Mouse (Mus musculus) left cerebral cortex, postnatal 14 days (tissue): ENCODE data around the gene Rpl18. TPM values are rescaled to one million over a fixed set of nuclear protein-coding genes. Genes with fewer than 3 reads are reported as not detected.

ENCODE experiments used
- DNase-seq, 2 experiments: peaks; one replicate each; pipeline ENCODE4 v3.0.0; 2021 to 2022; ENCODE audit warnings: low spot score in 2 of 2, mixed read lengths in 1 of 2
- intact Hi-C: fragments of 180-260 bp; cut with DNase I; formaldehyde crosslinking; loops from one replicate; pipeline ENCODE4 v1.15.1; 2025
- total RNA-seq, 2 experiments: library from RNA; stranded (reverse); gene quantifications; 2 replicates each; pipeline ENCODE4 v1.2.3; 2021

Gene Rpl18
- total RNA-seq, 2 experiments from 2014 or later = 369 to 389 TPM

GRCm38 (mm10) chr7:45709677-45710355 is 5.4 kb upstream of the Rpl18 start:
- intact Hi-C loops = loop anchor here (10.0 kb wide), 1 partner anchor 245 kb away; the partner anchor contains the start of gene Bax

GRCm38 (mm10) chr7:45710477-45711191 is 4.6 kb upstream of the Rpl18 start:
- no peak for DNase-seq
- intact Hi-C loops = no loop called here

More at GRCm38 (mm10) chr7:45709677-45710355, 5.4 kb upstream of the Rpl18 start:
- DNase-seq = no peak

- no peak for DNase-seq
Measured at GRCm38 (mm10) chr7:45711316-45712021, 3.8 kb upstream of the Rpl18 start.

GRCm38 (mm10) chr7:45712022-45712757 is 3.1 kb upstream of the Rpl18 start:
- intact Hi-C loops = no loop called here

More at GRCm38 (mm10) chr7:45711316-45712021, 3.8 kb upstream of the Rpl18 start:
- intact Hi-C loops = no loop called here

GRCm38 (mm10) chr7:45713396-45713795 is 1.9 kb upstream of the Rpl18 start:
- no peak for DNase-seq
- intact Hi-C loops = no loop called here

More at GRCm38 (mm10) chr7:45712022-45712757, 3.1 kb upstream of the Rpl18 start:
- DNase-seq = no peak

- DNase-seq = no peak
- intact Hi-C loops = no loop called here
Measured at GRCm38 (mm10) chr7:45713881-45714520, 1.3 kb upstream of the Rpl18 start.

- DNase-seq = no peak
- intact Hi-C loops = no loop called here
Measured at GRCm38 (mm10) chr7:45714630-45715089, 597 bp upstream of the Rpl18 start.

GRCm38 (mm10) chr7:45715741-45716459 is 643 bp downstream of the Rpl18 start:
- peak in 1 of 2 experiments; percentile 29 for DNase-seq
- intact Hi-C loops = no loop called here

- intact Hi-C loops = no loop called here
- DNase-seq = no peak
Measured at GRCm38 (mm10) chr7:45716460-45716857, 1.2 kb downstream of the Rpl18 start.

- DNase-seq = no peak
- intact Hi-C loops = no loop called here
Measured at GRCm38 (mm10) chr7:45716952-45717917, 2.0 kb downstream of the Rpl18 start.

GRCm38 (mm10) chr7:45717918-45718297 is 2.7 kb downstream of the Rpl18 start, which contains the start of gene Sphk2:
Sphk2 (minus strand) TSS chr7:45718002.
- intact Hi-C loops = no loop called here
- peak; percentile 99 for DNase-seq

GRCm38 (mm10) chr7:45718331-45718730 is 3.1 kb downstream of the Rpl18 start:
- intact Hi-C loops = no loop called here
- DNase-seq = no peak

- intact Hi-C loops = no loop called here
- no peak for DNase-seq
Measured at GRCm38 (mm10) chr7:45719180-45719579, 3.9 kb downstream of the Rpl18 start.

GRCm38 (mm10) chr7:45719738-45720412 is 4.6 kb downstream of the Rpl18 start:
- intact Hi-C loops = no loop called here
- DNase-seq = no peak

- DNase-seq = no peak
- intact Hi-C loops = no loop called here
Measured at GRCm38 (mm10) chr7:45720413-45721233, 5.4 kb downstream of the Rpl18 start, which contains the start of gene Fam83e. Fam83e (plus strand) TSS chr7:45721212.

- intact Hi-C loops = no loop called here
- DNase-seq = no peak
Measured at GRCm38 (mm10) chr7:45721234-45721571, 5.9 kb downstream of the Rpl18 start.
